Mouse (Mus musculus): ENCODE results near the gene Fam69a. TPM values are rescaled to one million over a fixed set of nuclear protein-coding genes. Genes with fewer than 3 reads are reported as not detected.
"Not testable (repeated sequence)": the region's sequence is repeated elsewhere in the genome, so short reads cannot be mapped to it uniquely, and the experiment has no call there.

Gene Fam69a
- polyA plus RNA-seq, 1 experiment from 2014 or later: 24.5 TPM

DNA sequence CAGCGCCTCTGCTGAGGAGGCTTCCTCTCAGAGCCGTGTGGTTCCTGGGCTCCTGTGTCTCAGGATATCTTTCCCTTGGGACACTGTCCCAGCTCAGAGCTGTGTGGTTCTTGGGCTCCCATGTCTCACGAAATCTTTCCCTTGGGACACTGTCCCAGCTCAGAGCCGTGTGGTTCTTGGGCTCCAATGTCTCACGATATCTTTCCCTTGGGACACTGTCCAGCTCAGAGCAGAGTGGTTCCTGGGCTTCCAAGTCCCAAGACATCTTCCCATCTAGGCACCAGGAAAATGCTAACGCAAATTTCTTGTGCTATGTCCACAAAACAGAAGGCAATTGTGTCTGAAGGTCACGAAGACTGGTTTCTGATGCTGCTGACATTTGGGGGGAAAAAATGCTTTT, 92.2 kb downstream of the Fam69a start:
- no peak overlapping the region for H3K9ac ChIP-seq (ENCODE audit: low read length)
- no peaks in the 10 kb centered on the region for H3K36me3 ChIP-seq (ENCODE audit: control insufficient read depth, insufficient read depth, low read length)
- no peaks in the 10 kb centered on the region for H3K27me3 ChIP-seq (replicated peaks; ENCODE audit: control insufficient read depth, insufficient read depth, low read length)
- ATAC-seq (replicated peaks; ENCODE audit: low FRiP score, low TSS enrichment, low read depth): no peak
- H3K9me3 ChIP-seq (ENCODE audit: control insufficient read depth, low read length): no peaks in the 10 kb centered on the region
- H3K4me1 ChIP-seq (replicated peaks; ENCODE audit: control insufficient read depth, insufficient read depth, low read length): no peaks in the 10 kb centered on the region; the same call in 1 of the 2 replicates
- WGBS: 69% methylated on average over 7 of the region's 7 CpGs
- no peak overlapping the region for H3K27ac ChIP-seq (ENCODE audit: low read depth)
- H3K4me3 ChIP-seq (ENCODE audit: low read depth, low read length): no peak overlapping the region
- H3K4me2 ChIP-seq (ENCODE audit: low read length): no peak overlapping the region
- no peak for DNase-seq (ENCODE audit: low spot score)

DNA sequence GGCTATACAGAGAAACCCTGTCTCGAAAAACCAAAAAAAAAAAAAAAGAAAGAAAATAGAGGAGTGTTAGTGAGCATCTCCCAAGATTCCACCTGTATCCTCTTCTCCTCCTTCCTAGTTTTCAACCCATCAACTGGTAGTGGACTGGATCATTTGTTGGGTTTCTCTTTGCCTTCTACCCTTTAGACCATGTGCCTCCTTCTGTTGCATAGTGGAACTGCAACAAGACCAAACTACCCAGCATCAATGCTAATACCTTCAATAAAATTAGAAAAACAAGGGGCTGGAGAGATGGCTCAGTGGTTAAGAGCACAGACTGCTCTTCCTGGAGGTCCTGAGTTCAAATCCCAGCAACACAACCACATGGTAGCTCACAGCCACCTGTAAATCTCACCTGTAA, 95.4 kb downstream of the Fam69a start:
- not testable (repeated sequence) for H3K9ac ChIP-seq (ENCODE audit: low read length); DNase-seq (ENCODE audit: low spot score); H3K4me3 ChIP-seq (ENCODE audit: low read depth, low read length); ATAC-seq (replicated peaks; ENCODE audit: low FRiP score, low TSS enrichment, low read depth); H3K4me2 ChIP-seq (ENCODE audit: low read length); H3K4me1 ChIP-seq (replicated peaks; ENCODE audit: control insufficient read depth, insufficient read depth, low read length); H3K9me3 ChIP-seq (ENCODE audit: control insufficient read depth, low read length); H3K36me3 ChIP-seq (ENCODE audit: control insufficient read depth, insufficient read depth, low read length); H3K27me3 ChIP-seq (replicated peaks; ENCODE audit: control insufficient read depth, insufficient read depth, low read length); H3K27ac ChIP-seq (ENCODE audit: low read depth)
- no CpG with 5 or more reads among the region's 1 CpGs for WGBS

DNA sequence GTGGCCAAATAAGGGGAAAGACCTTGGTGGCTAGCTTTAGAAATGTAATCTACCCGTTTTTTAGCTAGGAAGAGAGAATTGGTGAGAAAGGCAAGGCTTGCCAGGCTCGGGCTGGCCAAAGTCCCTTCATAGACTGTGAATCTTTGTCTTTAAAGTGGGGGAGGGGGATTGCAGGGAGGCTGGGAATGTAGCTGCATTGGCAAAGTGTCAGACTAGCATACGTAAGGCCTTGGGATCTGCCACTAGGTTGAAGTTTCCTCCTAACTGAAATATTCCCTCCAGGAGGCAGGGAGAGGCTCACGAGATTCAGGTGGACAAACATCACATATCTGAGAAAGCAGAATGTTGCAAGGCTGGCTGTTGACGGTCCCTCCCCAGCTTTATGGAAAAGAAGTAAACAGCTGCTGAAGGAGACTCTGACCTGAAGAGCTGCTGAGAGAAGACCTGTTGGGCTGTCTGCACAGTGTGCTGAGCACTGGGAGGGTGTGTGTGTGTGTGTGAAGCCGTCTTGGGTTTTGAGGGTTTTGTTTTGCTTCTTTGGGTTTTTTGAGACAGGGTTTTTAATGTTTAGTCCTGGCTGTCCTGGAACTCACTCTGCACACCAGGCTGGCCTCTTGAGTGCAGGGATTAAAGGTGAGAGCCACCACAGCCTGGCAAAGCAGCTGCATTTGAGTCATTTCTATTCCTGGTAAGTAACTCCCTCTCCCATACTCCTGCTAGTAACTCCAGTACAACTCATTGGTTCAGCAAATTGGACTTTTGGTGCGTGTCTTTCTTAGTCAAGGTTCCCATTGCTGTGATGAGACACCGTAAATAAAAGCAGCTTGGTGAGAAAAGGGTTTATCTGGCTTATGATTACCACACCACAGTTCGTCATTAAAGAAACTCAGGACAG, 96.6 kb downstream of the Fam69a start:
- no peak overlapping the region for H3K9ac ChIP-seq (ENCODE audit: low read length)
- H3K27me3 ChIP-seq (replicated peaks; ENCODE audit: control insufficient read depth, insufficient read depth, low read length): no peaks in the 10 kb centered on the region
- H3K4me2 ChIP-seq (ENCODE audit: low read length): no peak overlapping the region
- H3K36me3 ChIP-seq (ENCODE audit: control insufficient read depth, insufficient read depth, low read length): no peaks in the 10 kb centered on the region
- H3K27ac ChIP-seq (ENCODE audit: low read depth): no peak overlapping the region
- H3K4me1 ChIP-seq (replicated peaks; ENCODE audit: control insufficient read depth, insufficient read depth, low read length): no peaks in the 10 kb centered on the region; the same call in 1 of the 2 replicates
- H3K9me3 ChIP-seq (ENCODE audit: control insufficient read depth, low read length): no peaks in the 10 kb centered on the region
- H3K4me3 ChIP-seq (ENCODE audit: low read depth, low read length): no peak overlapping the region
- ATAC-seq (replicated peaks; ENCODE audit: low FRiP score, low TSS enrichment, low read depth): no peak
- DNase-seq (ENCODE audit: low spot score): no peak
- 51% methylated on average over 9 of the region's 9 CpGs for WGBS

DNA sequence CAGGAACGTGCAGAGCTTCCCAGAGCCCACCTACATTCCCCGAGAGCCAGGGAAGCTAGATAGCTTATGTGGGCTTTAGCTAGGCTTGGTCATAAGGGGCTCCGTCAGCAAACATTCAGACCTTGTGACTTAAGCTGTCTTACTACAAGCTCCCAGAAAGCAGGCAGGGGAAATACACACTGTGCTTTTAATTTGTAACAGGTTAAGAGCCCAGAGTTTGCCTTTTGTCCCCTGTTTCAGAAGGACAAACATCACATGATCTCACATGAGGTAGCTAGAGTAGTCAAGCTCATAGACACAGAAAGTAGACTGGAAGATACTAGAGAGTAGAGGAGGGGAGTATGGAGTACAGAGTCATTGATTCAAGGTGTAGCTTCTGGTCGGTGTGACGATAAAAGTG, 106.2 kb downstream of the Fam69a start:
- H3K27me3 ChIP-seq (replicated peaks; ENCODE audit: control insufficient read depth, insufficient read depth, low read length): no peaks in the 10 kb centered on the region
- no peak overlapping the region for H3K27ac ChIP-seq (ENCODE audit: low read depth)
- H3K9ac ChIP-seq (ENCODE audit: low read length): no peak overlapping the region
- H3K4me3 ChIP-seq (ENCODE audit: low read depth, low read length): no peak overlapping the region
- ATAC-seq (replicated peaks; ENCODE audit: low FRiP score, low TSS enrichment, low read depth): no peak
- 70% methylated on average over 5 of the region's 5 CpGs for WGBS
- H3K4me1 ChIP-seq (replicated peaks; ENCODE audit: control insufficient read depth, insufficient read depth, low read length): no peaks in the 10 kb centered on the region
- H3K4me2 ChIP-seq (ENCODE audit: low read length): no peak overlapping the region
- no peaks in the 10 kb centered on the region for H3K36me3 ChIP-seq (ENCODE audit: control insufficient read depth, insufficient read depth, low read length)
- no peak for DNase-seq (ENCODE audit: low spot score)
- no peaks in the 10 kb centered on the region for H3K9me3 ChIP-seq (ENCODE audit: control insufficient read depth, low read length)

DNA sequence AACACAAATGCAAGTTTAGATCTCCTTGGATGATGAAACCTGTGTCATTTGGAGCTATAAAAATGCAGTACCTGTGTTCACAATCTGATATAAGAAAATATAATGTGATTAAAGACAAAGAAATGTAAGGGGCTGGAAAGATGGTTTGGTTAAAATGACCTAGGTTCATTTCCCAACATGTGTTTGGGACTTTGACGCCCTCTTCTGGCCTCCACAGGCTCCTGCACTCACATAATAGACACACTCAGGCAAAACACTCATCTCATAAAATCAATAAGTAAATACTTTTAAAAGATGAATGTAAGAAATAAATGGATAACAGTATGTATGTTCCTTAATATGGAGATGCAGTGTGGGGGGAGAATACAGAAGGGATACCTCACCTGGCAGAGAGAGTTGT, 109.8 kb downstream of the Fam69a start:
- no peak for DNase-seq (ENCODE audit: low spot score)
- ATAC-seq (replicated peaks; ENCODE audit: low FRiP score, low TSS enrichment, low read depth): no peak
- no peak overlapping the region for H3K4me3 ChIP-seq (ENCODE audit: low read depth, low read length)
- H3K36me3 ChIP-seq (ENCODE audit: control insufficient read depth, insufficient read depth, low read length): no peaks in the 10 kb centered on the region
- H3K4me1 ChIP-seq (replicated peaks; ENCODE audit: control insufficient read depth, insufficient read depth, low read length): peaks cover 22% of the 10 kb centered on the region
- WGBS: 69% methylated on average over 1 of the region's 1 CpGs
- no peaks in the 10 kb centered on the region for H3K9me3 ChIP-seq (ENCODE audit: control insufficient read depth, low read length)
- no peaks in the 10 kb centered on the region for H3K27me3 ChIP-seq (replicated peaks; ENCODE audit: control insufficient read depth, insufficient read depth, low read length)
- H3K4me2 ChIP-seq (ENCODE audit: low read length): no peak overlapping the region
- no peak overlapping the region for H3K9ac ChIP-seq (ENCODE audit: low read length)
- H3K27ac ChIP-seq (ENCODE audit: low read depth): no peak overlapping the region

DNA sequence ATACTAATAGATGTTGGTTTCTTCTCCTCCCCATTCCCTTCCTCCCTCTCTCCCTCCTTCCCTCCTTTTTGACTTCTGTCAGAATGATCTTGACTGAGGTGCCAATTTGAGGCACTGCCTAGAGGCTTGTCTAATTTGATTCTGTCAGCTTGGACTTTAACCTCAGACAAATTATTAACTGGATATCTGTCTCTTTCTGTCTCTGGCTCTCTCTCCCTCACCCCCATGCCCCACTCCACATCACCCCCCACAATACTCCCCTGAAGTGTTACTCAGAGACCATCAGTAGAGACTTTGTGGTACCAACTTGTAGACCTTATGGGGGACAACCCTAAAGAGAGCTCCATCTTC, 111.6 kb downstream of the Fam69a start:
- Histone ChIP-seq H3K4me3 (ENCODE audit: low read depth, low read length) (no peak overlapping the region), H3K27ac (ENCODE audit: low read depth) (no peak overlapping the region), H3K4me1 (replicated peaks; ENCODE audit: control insufficient read depth, insufficient read depth, low read length) (peaks cover 22% of the 10 kb centered on the region), H3K4me2 (ENCODE audit: low read length) (no peak overlapping the region), H3K27me3 (replicated peaks; ENCODE audit: control insufficient read depth, insufficient read depth, low read length) (no peaks in the 10 kb centered on the region), H3K9me3 (ENCODE audit: control insufficient read depth, low read length) (no peaks in the 10 kb centered on the region), H3K9ac (ENCODE audit: low read length) (no peak overlapping the region), H3K36me3 (ENCODE audit: control insufficient read depth, insufficient read depth, low read length) (no peaks in the 10 kb centered on the region)
- DNase-seq (ENCODE audit: low spot score) (no peak), ATAC-seq (replicated peaks; ENCODE audit: low FRiP score, low TSS enrichment, low read depth) (no peak)

DNA sequence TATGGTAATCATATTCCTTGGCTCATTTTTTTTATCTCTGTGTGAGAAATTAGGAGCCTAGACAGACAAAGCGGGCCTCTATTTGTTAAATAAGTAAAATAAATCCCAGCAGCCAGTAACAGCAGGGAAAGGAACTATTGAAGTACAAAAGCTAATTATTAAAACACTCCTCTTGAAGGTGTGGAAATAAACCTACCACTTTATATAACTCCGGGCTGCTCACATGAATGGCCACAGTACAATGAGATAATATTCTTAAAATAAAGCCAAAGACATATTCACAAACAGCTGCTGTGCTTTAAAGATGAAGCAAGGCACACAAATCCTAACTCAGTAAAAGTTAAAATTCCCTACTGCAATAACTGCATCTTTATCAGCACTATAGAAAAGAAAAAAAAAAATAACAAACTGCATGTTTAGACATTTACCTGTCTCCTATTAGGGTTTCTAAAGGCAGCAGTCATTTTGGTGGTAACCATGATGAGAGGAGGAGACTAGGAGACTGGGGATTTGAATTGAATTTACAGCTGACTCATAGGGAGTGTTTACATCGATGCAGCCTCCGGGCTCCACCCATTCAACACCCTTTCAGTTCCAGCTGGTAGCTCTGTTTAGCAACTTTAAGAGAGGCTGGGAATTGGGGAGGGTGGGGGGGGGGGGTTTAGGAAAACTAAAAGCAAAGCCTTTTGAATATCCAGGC, 112.2 kb downstream of the Fam69a start, which contains the start of gene Evi5:
Gene Evi5 (minus strand): TSS at position 547 of the 700 bp plus-strand sequence.
- DNase-seq (ENCODE audit: low spot score): no peak
- Histone ChIP-seq H3K27ac (ENCODE audit: low read depth) (peak within 1 kb of the TSS; percentile 70), H3K4me1 (replicated peaks; ENCODE audit: control insufficient read depth, insufficient read depth, low read length) (peaks cover 22% of the 10 kb centered on the region), H3K4me3 (ENCODE audit: low read depth, low read length) (no peak within 1 kb of the TSS), H3K4me2 (ENCODE audit: low read length) (peak within 1 kb of the TSS; percentile 3), H3K27me3 (replicated peaks; ENCODE audit: control insufficient read depth, insufficient read depth, low read length) (no peaks in the 10 kb centered on the region), H3K36me3 (ENCODE audit: control insufficient read depth, insufficient read depth, low read length) (no peaks in the 10 kb centered on the region), H3K9ac (ENCODE audit: low read length) (no peak within 1 kb of the TSS), H3K9me3 (ENCODE audit: control insufficient read depth, low read length) (no peaks in the 10 kb centered on the region)
- no peak for ATAC-seq (replicated peaks; ENCODE audit: low FRiP score, low TSS enrichment, low read depth)
- 28% methylated on average over 4 of the region's 4 CpGs for WGBS

DNA sequence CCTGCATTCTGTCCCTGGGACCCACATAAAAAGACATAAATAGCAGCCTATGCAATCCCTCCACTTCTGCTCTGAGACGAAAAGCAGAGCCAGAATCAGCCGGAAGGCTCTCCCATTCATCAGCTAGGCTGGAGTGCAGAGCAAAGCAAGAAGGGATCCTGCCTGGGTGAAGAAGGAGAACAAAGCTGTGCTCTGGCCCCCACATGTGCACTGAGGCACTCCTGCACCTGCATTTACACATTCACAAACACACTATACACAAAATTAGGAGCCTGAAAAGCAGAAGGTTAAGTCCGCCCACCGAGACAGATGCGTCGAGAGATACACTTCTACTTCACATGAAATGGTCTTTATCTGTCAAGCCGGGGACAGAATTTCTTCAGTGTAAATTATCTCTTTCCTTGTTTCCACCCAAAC, 113.0 kb downstream of the Fam69a start:
- WGBS: 28% methylated on average over 7 of the region's 7 CpGs
- Histone ChIP-seq H3K36me3 (ENCODE audit: control insufficient read depth, insufficient read depth, low read length) (no peaks in the 10 kb centered on the region), H3K9me3 (ENCODE audit: control insufficient read depth, low read length) (no peaks in the 10 kb centered on the region), H3K27me3 (replicated peaks; ENCODE audit: control insufficient read depth, insufficient read depth, low read length) (no peaks in the 10 kb centered on the region), H3K4me3 (ENCODE audit: low read depth, low read length) (no peak overlapping the region), H3K4me1 (replicated peaks; ENCODE audit: control insufficient read depth, insufficient read depth, low read length) (peaks cover 22% of the 10 kb centered on the region), H3K9ac (ENCODE audit: low read length) (no peak overlapping the region), H3K27ac (ENCODE audit: low read depth) (peak overlapping the region; percentile 70), H3K4me2 (ENCODE audit: low read length) (peak overlapping the region; percentile 18)
- ATAC-seq (replicated peaks; ENCODE audit: low FRiP score, low TSS enrichment, low read depth): 0 out of 2 replicates have a peak, but pooled peaks have one; percentile 5
- DNase-seq (ENCODE audit: low spot score): peak; percentile 79
